Mouse (Mus musculus): ENCODE results near the gene Adamtsl2. TPM values are rescaled to one million over a fixed set of nuclear protein-coding genes. Genes with fewer than 3 reads are reported as not detected.

Adamtsl2 gene
- polyA plus RNA-seq, 1 experiment from 2014 or later = 5.4 TPM

- Histone ChIP-seq H3K36me3 (replicated peaks) (no peaks in the 10 kb centered on the region), H3K9ac (no peak overlapping the region), H3K27me3 (no peaks in the 10 kb centered on the region), H3K4me2 (no peak overlapping the region), H3K9me3 (no peaks in the 10 kb centered on the region), H3K4me1 (peaks cover 19% of the 10 kb centered on the region), H3K4me3 (replicated peaks) (no peak overlapping the region), H3K27ac (no peak overlapping the region)
- 63% methylated on average over 10 of the region's 10 CpGs for WGBS
- no peak for ATAC-seq (ENCODE audit: low FRiP score)
Measured at GRCm38 (mm10) chr2:27154466-27155185, 75.4 kb downstream of the Adamtsl2 start.

GRCm38 (mm10) chr2:27156596-27156995 is 77.4 kb downstream of the Adamtsl2 start:
- Histone ChIP-seq H3K27me3 (no peaks in the 10 kb centered on the region), H3K27ac (no peak overlapping the region), H3K9ac (no peak overlapping the region), H3K36me3 (replicated peaks) (no peaks in the 10 kb centered on the region), H3K4me3 (replicated peaks) (no peak overlapping the region), H3K4me2 (no peak overlapping the region), H3K4me1 (peaks cover 15% of the 10 kb centered on the region), H3K9me3 (no peaks in the 10 kb centered on the region)
- WGBS = 74% methylated on average over 6 of the region's 6 CpGs
- no peak for ATAC-seq (ENCODE audit: low FRiP score)

Other genes with a start within 250 kb of the Adamtsl2 start
- not detected in 2 replicates for gene Abo, start 214.4 kb upstream of the Adamtsl2 start, polyA plus RNA-seq (2016; fragmentation: Nextera tagmentation; extraction: Ambion mirVana)
- 28.8 and 29.5 TPM in 2 replicates for gene Surf6, start 176.5 kb upstream of the Adamtsl2 start, polyA plus RNA-seq (2016; fragmentation: Nextera tagmentation; extraction: Ambion mirVana)
- gene Med22, start 168.7 kb upstream of the Adamtsl2 start, polyA plus RNA-seq (2016; fragmentation: Nextera tagmentation; extraction: Ambion mirVana) = 139 and 144 TPM in 2 replicates
- gene Rpl7a, start 168.6 kb upstream of the Adamtsl2 start, polyA plus RNA-seq (2016; fragmentation: Nextera tagmentation; extraction: Ambion mirVana) = 560 and 566 TPM in 2 replicates
- gene Surf2, start 163.0 kb upstream of the Adamtsl2 start, polyA plus RNA-seq (2016; fragmentation: Nextera tagmentation; extraction: Ambion mirVana) = 49.6 and 50.9 TPM in 2 replicates
- 51.2 and 54.4 TPM in 2 replicates for gene Surf1, start 162.8 kb upstream of the Adamtsl2 start, polyA plus RNA-seq (2016; fragmentation: Nextera tagmentation; extraction: Ambion mirVana)
- gene Surf4, start 145.5 kb upstream of the Adamtsl2 start, polyA plus RNA-seq (2016; fragmentation: Nextera tagmentation; extraction: Ambion mirVana) = 118 and 125 TPM in 2 replicates
- 0.11 TPM in 1 of 2 replicates, not detected in the other for gene Stkld1, start 145.3 kb upstream of the Adamtsl2 start, polyA plus RNA-seq (2016; fragmentation: Nextera tagmentation; extraction: Ambion mirVana)
- 40.3 and 43.1 TPM in 2 replicates for gene Rexo4, start 115.0 kb upstream of the Adamtsl2 start, polyA plus RNA-seq (2016; fragmentation: Nextera tagmentation; extraction: Ambion mirVana)
- not detected in 2 replicates for gene Adamts13, start 106.0 kb upstream of the Adamtsl2 start, polyA plus RNA-seq (2016; fragmentation: Nextera tagmentation; extraction: Ambion mirVana)
- gene Cacfd1, start 69.5 kb upstream of the Adamtsl2 start, polyA plus RNA-seq (2016; fragmentation: Nextera tagmentation; extraction: Ambion mirVana) = 120 and 126 TPM in 2 replicates
- gene Slc2a6, start 51.4 kb upstream of the Adamtsl2 start, polyA plus RNA-seq (2016; fragmentation: Nextera tagmentation; extraction: Ambion mirVana) = 1.6 and 1.8 TPM in 2 replicates
- 0.26 TPM in 1 of 2 replicates, not detected in the other for gene Mymk, start 7.2 kb upstream of the Adamtsl2 start, polyA plus RNA-seq (2016; fragmentation: Nextera tagmentation; extraction: Ambion mirVana)
- 0.27 and 0.32 TPM in 2 replicates for gene Fam163b, start 63.1 kb downstream of the Adamtsl2 start, polyA plus RNA-seq (2016; fragmentation: Nextera tagmentation; extraction: Ambion mirVana)
- gene Dbh, start 85.9 kb downstream of the Adamtsl2 start, polyA plus RNA-seq (2016; fragmentation: Nextera tagmentation; extraction: Ambion mirVana) = not detected in 2 replicates
- gene Sardh, start 169.0 kb downstream of the Adamtsl2 start, polyA plus RNA-seq (2016; fragmentation: Nextera tagmentation; extraction: Ambion mirVana) = 2.6 and 5.8 TPM in 2 replicates